Mouse (Mus musculus) adrenal gland, postnatal 10 days (tissue): Measurements from ENCODE around the gene Vstm2l. TPM values are rescaled to one million over a fixed set of nuclear protein-coding genes. Genes with fewer than 3 reads are reported as not detected.

Experiments used
- DNase-seq: peaks from one replicate; pipeline ENCODE4 v3.0.0; 2021; ENCODE audit warnings: mixed read lengths
- total RNA-seq, 2 experiments: library from RNA; stranded (reverse); gene quantifications; 2 replicates each; pipeline ENCODE4 v1.2.3; 2021

Gene Vstm2l
- total RNA-seq, 2 experiments from 2014 or later, result 7.3 to 15.7 TPM

- DNase-seq, result no peak
Measured at GRCm38 (mm10) chr2:157992501-157992900, 78.0 kb downstream of the Vstm2l start.

Other genes with a start within 250 kb of the Vstm2l start
- gene Ctnnbl1, start 177.3 kb upstream of the Vstm2l start, total RNA-seq, result 10 to 100 TPM; 20.6 to 22.6 TPM
- gene Tti1, start 113.8 kb downstream of the Vstm2l start, total RNA-seq, result 10 to 100 TPM; 18.6 to 19.8 TPM
- gene Rprd1b, start 113.8 kb downstream of the Vstm2l start, total RNA-seq, result 10 to 100 TPM; 25.0 to 39.9 TPM
- gene Tgm2, start 231.8 kb downstream of the Vstm2l start, total RNA-seq, result 10 to 100 TPM; 77.2 to 80.0 TPM